Mouse (Mus musculus) c-Kit-positive CD71-positive TER-119-negative erythroid progenitor cells, embryonic 14.5 days (primary cell): ENCODE data around the gene Spata3.
"Not testable (repeated sequence)": the region's sequence is repeated elsewhere in the genome, so short reads cannot be mapped to it uniquely, and the experiment has no call there.

Source experiments
- DNase-seq: peaks from one replicate; pipeline ENCODE4 v3.0.0-alpha.2; 2013; ENCODE audit warnings: low read depth

Gene Spata3

DNA sequence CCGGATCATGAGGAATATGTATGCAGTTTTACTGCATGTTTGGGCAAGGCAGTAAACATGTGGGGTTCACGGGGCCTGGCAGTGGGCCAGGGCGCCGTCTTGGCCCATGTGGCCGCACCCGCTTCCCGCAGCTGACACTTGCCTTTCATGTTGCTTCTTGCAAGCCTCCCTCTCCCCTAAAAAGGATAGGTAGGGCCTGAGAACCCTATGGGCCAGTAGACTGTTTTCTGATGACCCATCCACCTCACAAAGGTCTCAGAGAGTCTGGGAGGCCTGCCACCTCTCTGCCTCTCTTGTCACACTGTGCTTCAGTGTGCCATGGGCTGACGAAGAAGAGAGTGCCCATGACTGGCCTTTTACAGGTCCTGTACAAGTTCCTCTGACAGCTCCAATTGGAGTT, at the start of gene Spata3:
Spata3 (plus strand) TSS at position 301 of the 400 bp plus-strand sequence.
- no peak for DNase-seq

GRCm38 (mm10) chr1:85969081-85969480, 47.5 kb upstream of the Spata3 start:
- no peak for DNase-seq

- no peak for DNase-seq
These were observed 47.1 kb upstream of the Spata3 start for GRCm38 (mm10) chr1:85969519-85969918.

GRCm38 (mm10) chr1:85971070-85971469, 45.5 kb upstream of the Spata3 start:
- DNase-seq, result no peak

DNA sequence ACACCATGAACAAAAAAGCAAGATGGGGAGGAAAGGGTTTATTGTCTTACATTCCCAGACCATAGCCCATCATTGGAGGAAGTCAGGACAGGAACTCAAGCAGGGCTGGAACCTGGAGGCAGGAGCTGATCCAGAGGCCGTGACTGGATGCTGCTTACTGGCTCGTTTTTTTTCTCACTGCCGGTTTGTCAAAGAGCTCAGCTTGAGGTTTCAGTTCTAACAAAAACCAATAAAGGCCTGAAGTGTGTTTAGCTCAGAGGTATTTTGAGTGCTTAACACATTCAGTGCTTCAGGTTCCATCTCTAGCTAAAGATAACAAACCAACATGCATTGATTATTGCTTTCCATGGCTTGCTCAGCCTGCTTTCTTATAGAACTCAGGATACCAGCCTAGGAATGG, 44.3 kb upstream of the Spata3 start:
- no peak for DNase-seq

GRCm38 (mm10) chr1:85973468-85973877, 43.1 kb upstream of the Spata3 start:
- DNase-seq, result no peak

- DNase-seq, result no peak
These were observed 38.9 kb upstream of the Spata3 start for GRCm38 (mm10) chr1:85977709-85978108.

DNA sequence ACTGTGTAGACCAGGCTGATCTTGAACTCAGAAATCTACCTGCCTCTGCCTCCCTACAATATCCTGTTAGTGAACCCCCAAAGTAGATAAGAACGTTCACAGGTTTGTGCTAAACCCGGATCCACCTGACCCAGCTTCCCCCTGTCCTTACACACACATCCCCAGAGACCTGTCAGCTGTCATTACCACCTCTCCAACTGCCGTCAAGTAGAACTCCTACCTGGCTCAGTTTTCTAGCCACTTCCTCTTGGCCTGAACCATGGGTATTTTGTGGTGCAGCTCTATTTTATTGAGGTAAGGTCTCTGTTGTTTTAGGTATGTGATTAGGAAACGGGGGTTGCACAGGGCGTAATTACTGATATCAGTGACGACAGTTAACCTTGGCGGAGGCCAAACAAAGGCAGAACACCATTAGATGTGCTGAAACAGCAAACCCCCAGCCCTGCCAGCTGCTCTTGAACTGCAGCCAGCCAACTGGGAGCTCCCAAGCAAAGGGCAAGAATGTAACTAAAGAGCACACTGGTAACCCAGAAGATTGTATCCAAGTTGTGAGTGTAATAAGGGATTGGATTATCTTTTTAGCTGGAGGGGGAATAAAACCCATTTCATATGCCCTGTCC, 34.8 kb upstream of the Spata3 start:
- no peak for DNase-seq

DNA sequence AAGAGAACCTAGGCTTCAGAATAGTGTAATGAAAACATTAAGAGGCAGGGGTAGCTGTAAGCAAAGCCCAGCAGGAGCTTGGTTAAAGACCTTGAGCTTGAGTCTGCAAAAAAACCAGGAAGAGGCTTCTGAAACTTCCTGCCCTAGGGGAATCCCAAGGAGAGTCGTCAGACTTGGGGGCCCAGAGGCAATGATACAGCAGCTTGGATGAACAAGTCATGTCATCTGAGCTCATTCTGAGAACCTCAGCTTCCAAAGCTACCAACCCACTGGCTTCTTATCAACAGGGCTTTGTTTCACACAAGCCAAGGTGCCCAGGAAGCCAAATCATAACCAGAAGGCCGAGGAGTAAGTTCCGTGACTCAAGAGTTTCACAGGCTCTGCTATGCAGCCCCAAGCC, 30.8 kb upstream of the Spata3 start:
- DNase-seq, result no peak

- DNase-seq, result no peak
These were observed 28.3 kb upstream of the Spata3 start for GRCm38 (mm10) chr1:85988351-85988750.

DNA sequence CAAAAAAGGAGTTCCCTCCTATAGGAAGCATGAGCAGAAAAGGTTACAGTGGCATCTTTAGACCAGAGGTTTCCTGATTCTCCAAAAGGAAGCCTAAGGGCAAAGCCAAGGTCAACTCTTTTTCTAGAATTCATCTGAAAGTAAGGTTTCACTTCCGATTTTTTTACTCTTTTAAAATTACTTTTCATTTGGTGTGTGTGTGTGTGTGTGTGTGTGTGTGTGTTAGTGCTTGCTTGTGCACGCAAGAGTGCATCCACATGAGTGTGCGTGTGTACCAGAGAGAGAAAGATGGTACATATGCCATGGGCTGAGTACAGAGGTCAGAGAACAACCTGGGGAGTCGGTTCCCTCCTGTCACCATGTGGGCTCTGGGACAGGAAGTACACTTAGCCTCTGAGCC, 27.7 kb upstream of the Spata3 start:
- not testable (repeated sequence) for DNase-seq

- no peak for DNase-seq
These were observed 24.4 kb upstream of the Spata3 start for GRCm38 (mm10) chr1:85992175-85992574.

DNA sequence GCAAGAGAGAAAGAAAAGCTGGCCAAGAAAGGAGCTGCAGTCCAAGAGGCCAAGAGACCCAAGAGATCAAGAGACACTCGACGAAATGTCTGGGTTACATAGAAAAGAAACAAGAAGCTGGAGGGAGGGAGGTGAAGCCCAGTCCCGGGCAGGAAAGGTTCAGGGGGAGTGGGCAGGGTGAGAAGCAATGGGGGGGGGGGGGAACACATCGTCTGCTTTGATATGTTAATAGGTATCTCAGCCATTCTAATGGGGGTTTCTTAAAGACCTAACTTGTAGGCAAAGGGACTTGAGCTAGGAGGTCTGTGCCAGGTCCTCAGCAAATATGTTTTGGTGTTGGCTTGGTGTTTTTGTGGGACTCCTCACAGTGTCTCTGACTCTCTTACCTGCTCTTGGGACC, 23.1 kb upstream of the Spata3 start:
- DNase-seq, result no peak

DNA sequence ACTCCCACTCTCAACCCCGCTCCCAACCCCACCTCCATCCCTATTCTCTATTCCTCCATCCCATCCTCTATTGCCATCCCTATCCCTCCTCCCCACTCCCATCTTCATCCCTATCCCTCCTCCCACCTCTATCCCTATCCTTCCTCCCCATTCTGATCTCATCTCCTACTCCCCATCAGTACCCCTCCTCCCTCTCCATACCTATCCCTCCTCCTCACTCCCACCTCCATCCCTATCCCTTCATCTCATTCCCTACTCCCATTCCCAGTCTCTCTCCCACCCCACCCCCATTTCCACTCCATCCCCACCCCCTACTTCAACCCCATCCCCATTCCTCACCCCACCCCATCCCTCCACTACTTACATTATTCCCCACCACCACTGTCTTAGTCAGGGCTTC, 19.4 kb upstream of the Spata3 start:
- DNase-seq, result no peak

DNA sequence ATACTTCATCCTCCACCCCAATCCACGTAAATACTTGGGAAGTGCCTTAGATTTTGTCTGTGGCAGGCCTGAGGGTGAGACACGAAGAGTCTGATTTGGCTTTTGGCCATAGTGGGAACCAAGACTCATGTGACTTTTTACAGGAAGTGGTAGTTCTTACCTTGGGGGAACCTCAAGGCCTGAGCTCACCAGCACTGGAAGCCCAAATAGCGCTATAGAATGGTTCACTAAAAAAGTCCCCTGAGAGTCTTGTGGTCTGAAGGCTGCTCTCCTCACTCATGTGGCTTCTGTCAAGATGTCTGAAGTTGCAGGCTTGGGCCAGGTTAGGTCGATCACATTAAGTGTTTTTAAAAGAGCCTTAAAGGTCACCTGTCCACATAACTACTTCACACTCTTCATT, 18.6 kb upstream of the Spata3 start:
- no peak for DNase-seq

DNA sequence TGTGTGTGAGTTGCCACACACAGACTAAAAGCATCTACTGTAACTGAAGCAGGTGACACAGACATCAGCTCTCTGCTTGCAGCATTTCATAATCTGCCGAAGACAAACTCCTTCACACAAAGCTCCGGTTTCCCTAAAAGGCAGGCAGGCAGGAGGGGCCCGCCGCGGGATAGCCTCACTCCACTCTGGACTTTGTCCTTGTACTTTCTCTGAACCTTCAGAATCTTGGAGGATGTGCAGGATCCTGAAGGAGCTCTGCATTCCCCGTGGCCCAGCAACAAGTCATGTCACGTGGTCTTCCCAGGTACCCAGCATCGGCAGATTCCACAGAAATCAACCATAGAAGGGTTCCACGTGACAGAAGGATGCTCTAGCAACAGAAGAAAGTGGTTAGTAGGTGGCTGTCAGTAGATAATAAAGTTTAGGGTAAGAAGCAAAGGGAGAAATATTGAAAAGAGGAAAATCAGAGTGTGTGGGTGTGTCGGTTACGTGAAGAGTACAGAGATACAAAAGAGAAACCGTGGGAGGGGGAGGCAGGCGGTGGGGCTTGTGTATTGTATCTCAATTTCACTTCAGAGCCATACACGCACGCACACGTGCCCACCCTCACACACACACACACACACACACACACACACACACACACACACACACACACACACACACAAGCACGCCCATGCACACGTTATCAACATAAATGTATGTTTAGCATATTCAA, 16.6 kb upstream of the Spata3 start:
- DNase-seq, result no peak

GRCm38 (mm10) chr1:86005540-86005939, 11.1 kb upstream of the Spata3 start:
- DNase-seq, result no peak

- DNase-seq, result no peak
These were observed 10.6 kb upstream of the Spata3 start for GRCm38 (mm10) chr1:86006040-86006439.

- peak; percentile 60 for DNase-seq
These were observed 8.8 kb upstream of the Spata3 start for GRCm38 (mm10) chr1:86007778-86008177.

GRCm38 (mm10) chr1:86015758-86016157, 858 bp upstream of the Spata3 start:
- DNase-seq, result not testable (repeated sequence)

DNA sequence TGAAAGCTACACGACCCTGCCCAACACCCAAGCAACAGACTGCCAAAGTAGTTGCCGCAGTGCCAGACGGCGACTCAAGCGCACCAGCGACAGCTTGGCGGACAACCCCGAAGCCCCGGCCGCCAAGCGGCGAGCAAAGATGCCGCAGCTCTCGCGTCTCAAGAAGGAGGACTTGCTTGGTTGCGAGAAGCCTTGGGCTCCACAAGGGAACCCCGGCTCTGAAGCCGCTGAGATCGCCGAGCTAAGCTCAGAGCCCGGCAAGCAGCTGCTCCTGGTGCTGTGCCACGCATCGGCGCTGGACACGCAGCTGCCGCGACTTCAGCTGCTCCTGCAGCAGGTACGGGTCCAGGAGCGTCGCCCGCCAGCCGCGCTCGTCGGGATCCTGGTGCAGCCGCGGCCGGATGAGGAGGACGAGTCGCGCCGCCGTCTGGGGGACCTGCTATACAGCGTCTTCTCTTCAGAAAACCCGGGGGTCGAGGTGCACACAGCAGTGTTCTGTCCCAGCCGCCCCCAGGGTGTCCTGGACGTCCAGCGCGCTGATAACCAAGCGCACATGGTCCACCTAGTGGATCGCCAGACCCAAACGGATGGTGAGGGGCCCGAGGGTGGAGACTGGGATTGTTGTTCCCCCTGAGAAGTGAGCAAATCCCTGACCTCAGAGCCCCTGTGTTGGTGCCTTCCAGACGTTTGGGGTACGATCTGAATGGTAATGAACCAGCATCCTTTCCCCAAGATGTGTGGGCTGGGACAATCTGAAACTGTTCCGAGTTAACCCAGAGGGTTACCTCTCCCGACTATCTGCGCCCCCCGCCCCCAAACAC, 1.8 kb downstream of the Spata3 start:
- DNase-seq, result no peak

- DNase-seq, result no peak
These were observed 4.9 kb downstream of the Spata3 start for GRCm38 (mm10) chr1:86021365-86021989.
